In genomic region chr11:107026554-107027430, GRCm38 (mm10) we compare ENCODE assay signal across 8 mouse cellular contexts. TPM values are rescaled to one million over a fixed set of nuclear protein-coding genes. Genes with fewer than 3 reads are reported as not detected.
DNase-seq lines count a peak whose midpoint lies in the region; ATAC-seq and TF ChIP-seq lines count a peak whose summit lies in the region.

No protein-coding gene starts in this region.

- no peaks in the 10 kb centered on the region for H3K9me3 ChIP-seq in heart, embryonic 13.5 days
- H3K9me3 ChIP-seq in hindbrain, embryonic 15.5 days = no peaks in the 10 kb centered on the region
- H3K9me3 ChIP-seq in midbrain, embryonic 15.5 days = no peaks in the 10 kb centered on the region

- peaks cover 29% of the 10 kb centered on the region for H3K27me3 ChIP-seq in heart, embryonic 13.5 days (replicated peaks)
- H3K27me3 ChIP-seq in hindbrain, embryonic 15.5 days = no peaks in the 10 kb centered on the region
- H3K27me3 ChIP-seq in midbrain, embryonic 15.5 days (replicated peaks) = no peaks in the 10 kb centered on the region

- H3K36me3 ChIP-seq in heart, embryonic 13.5 days = no peaks in the 10 kb centered on the region
- H3K36me3 ChIP-seq in hindbrain, embryonic 15.5 days = no peaks in the 10 kb centered on the region
- no peaks in the 10 kb centered on the region for H3K36me3 ChIP-seq in midbrain, embryonic 15.5 days (replicated peaks)

- peak overlapping the region; percentile 77 for H3K4me3 ChIP-seq in heart, embryonic 13.5 days
- H3K4me3 ChIP-seq in cortical plate, adult 2 months (ENCODE audit: insufficient read depth, low read length) = peak overlapping the region; percentile 37; the same call in 1 of the 2 replicates
- H3K4me3 ChIP-seq in hindbrain, embryonic 15.5 days = peak overlapping the region; percentile 58; the same call in 1 of the 2 replicates
- H3K4me3 ChIP-seq in midbrain, embryonic 15.5 days = peak overlapping the region; percentile 61

- H3K9ac ChIP-seq in heart, embryonic 13.5 days = peak overlapping the region; percentile 85
- H3K9ac ChIP-seq in hindbrain, embryonic 15.5 days = no peak overlapping the region
- H3K9ac ChIP-seq in midbrain, embryonic 15.5 days = no peak overlapping the region

- WGBS in heart, embryonic 13.5 days = 8% methylated on average over 12 of the region's 12 CpGs
- WGBS in hindbrain, embryonic 15.5 days = 5% methylated on average over 12 of the region's 12 CpGs
- 11% methylated on average over 12 of the region's 12 CpGs for WGBS in midbrain, embryonic 15.5 days

- no peak for ATAC-seq in heart, embryonic 13.5 days (ENCODE audit: extremely low read depth, insufficient number of reproducible peaks, low FRiP score, low TSS enrichment)
- ATAC-seq in hindbrain, embryonic 15.5 days (ENCODE audit: low FRiP score, low read depth) = no peak
- ATAC-seq in midbrain, embryonic 15.5 days (replicated peaks) = no peak

- H3K27ac ChIP-seq in heart, embryonic 13.5 days (replicated peaks) = no peak overlapping the region
- no peak overlapping the region for H3K27ac ChIP-seq in cortical plate, adult 2 months (ENCODE audit: insufficient read depth, low read length)
- H3K27ac ChIP-seq in hindbrain, embryonic 15.5 days (replicated peaks) = peak overlapping the region; percentile 73; the same call in 1 of the 2 replicates
- no peak overlapping the region for H3K27ac ChIP-seq in midbrain, embryonic 15.5 days

- DNase-seq in heart, adult 8-10 months (ENCODE audit: low spot score) = no peak
- no peak for DNase-seq in ovary, postnatal 10 days (ENCODE audit: low spot score)
- DNase-seq in adrenal gland, postnatal 14 days = no peak
- DNase-seq in urinary bladder, postnatal 14 days (ENCODE audit: low spot score) = no peak

- peaks cover 43% of the 10 kb centered on the region for H3K4me1 ChIP-seq in heart, embryonic 13.5 days
- peaks cover 1% of the 10 kb centered on the region; the same call in 1 of the 2 replicates for H3K4me1 ChIP-seq in cortical plate, adult 2 months (ENCODE audit: control insufficient read depth, insufficient read depth, low read length)
- peaks cover 37% of the 10 kb centered on the region for H3K4me1 ChIP-seq in hindbrain, embryonic 15.5 days (replicated peaks)
- peaks cover 29% of the 10 kb centered on the region for H3K4me1 ChIP-seq in midbrain, embryonic 15.5 days

- peak overlapping the region; percentile 97 for H3K4me2 ChIP-seq in heart, embryonic 13.5 days
- H3K4me2 ChIP-seq in hindbrain, embryonic 15.5 days = peak overlapping the region; percentile 97
- H3K4me2 ChIP-seq in midbrain, embryonic 15.5 days = peak overlapping the region; percentile 78

- TF ChIP-seq POLR2A in cortical plate, adult 2 months (IDR thresholded peaks at IDR 0.05; ENCODE audit: extremely low read depth, insufficient read depth, low read length) = no peak

- TF ChIP-seq CTCF in cortical plate, adult 2 months (IDR thresholded peaks at IDR 0.05; ENCODE audit: extremely low read depth, insufficient read depth, low read length) = no peak

RNA-seq across cellular contexts. Expression of gene 1810010H24Rik, which starts 1.3 kb away (rescaled TPM):
- 1.9 and 2.0 TPM in 2 replicates for polyA plus RNA-seq in heart, embryonic 13.5 days (2015; fragmentation: Nextera tagmentation; extraction: Ambion mirVana)
- 1 to 10 TPM; 1.7 to 2.7 (median 2.1) TPM for total RNA-seq in heart, adult 8-10 months (2022)
- polyA plus RNA-seq in cortical plate, adult 2 months (2012; rRNA removed) = 3.8 and 4.3 TPM in 2 replicates
- 6.1 and 6.3 TPM in 2 replicates for polyA plus RNA-seq in hindbrain, embryonic 15.5 days (2015; fragmentation: Nextera tagmentation; extraction: Ambion mirVana)
- polyA plus RNA-seq in midbrain, embryonic 15.5 days (2015; fragmentation: Nextera tagmentation; extraction: Ambion mirVana) = 6.9 and 7.3 TPM in 2 replicates
- 1.7 and 2.1 TPM in 2 replicates for total RNA-seq in adrenal gland, postnatal 14 days (2021)

RNA-seq across cellular contexts. Expression of gene Kpna2, which starts 27.5 kb away (rescaled TPM):
- polyA plus RNA-seq in heart, embryonic 13.5 days (2015; fragmentation: Nextera tagmentation; extraction: Ambion mirVana) = 281 and 299 TPM in 2 replicates
- total RNA-seq in heart, adult 8-10 months (2022) = 10 to 100 TPM; 53.9 to 86.8 (median 74.8) TPM
- 30.6 and 32.4 TPM in 2 replicates for polyA plus RNA-seq in cortical plate, adult 2 months (2012; rRNA removed)
- 166 and 182 TPM in 2 replicates for polyA plus RNA-seq in hindbrain, embryonic 15.5 days (2015; fragmentation: Nextera tagmentation; extraction: Ambion mirVana)
- 154 and 163 TPM in 2 replicates for polyA plus RNA-seq in midbrain, embryonic 15.5 days (2015; fragmentation: Nextera tagmentation; extraction: Ambion mirVana)
- total RNA-seq in adrenal gland, postnatal 14 days (2021) = 42.6 and 55.8 TPM in 2 replicates
